Mouse (Mus musculus): ENCODE data around the gene Ltk. TPM values are rescaled to one million over a fixed set of nuclear protein-coding genes. Genes with fewer than 3 reads are reported as not detected.

Gene Ltk
- polyA plus RNA-seq, 1 experiment from 2014 or later = 14.5 TPM

DNA sequence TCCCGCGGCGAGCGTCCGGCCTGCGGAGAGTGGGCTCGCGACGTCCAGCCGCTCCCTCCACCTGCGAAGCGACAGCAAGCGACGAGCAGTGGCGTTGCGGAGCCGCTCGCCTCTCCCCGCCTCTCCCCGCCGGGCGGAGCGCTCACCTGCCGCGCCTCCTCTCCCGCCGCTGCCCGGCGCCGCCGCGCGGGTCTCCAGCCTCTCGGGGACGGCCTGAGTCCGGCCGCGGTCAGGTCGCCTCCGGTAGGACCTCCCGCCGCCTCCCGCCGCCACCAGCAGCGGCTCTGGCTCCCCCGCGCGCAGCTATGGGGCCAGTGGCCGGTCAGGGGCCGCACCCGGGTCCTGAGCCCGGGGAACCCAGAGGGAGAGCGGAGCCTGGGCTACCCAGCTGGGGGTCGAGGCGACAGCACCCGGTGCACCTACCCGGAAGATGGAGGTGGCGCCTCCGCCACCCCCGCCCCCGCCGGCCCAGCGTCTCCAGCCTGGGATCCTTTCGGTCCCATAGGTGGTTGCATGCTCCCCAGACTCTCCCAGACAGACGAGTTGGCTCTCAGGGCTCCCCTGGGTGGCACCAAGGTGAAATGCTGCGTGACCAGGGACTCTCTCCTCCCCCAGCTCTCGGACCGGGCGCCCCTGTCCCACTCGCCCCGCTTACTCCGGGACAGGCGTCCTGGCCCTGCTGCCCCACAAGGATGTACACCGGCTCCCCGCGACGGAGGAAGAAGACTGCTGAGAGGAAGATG is 2.0 kb downstream of the Ltk start:
- ATAC-seq = peak; percentile 42
- no peak for TF ChIP-seq CTCF (IDR thresholded peaks at IDR 0.05)
- in situ Hi-C loops (cut with MboI; ENCODE audit: low pct_unique_long_range_greater_than_20kb) = no loop called here
- ChIA-PET POLR2A (no interaction called here), CTCF (no interaction called here)
- DNase-seq (ENCODE audit: low read depth, low spot score) = no peak
- H3K27me3 ChIP-seq = no peaks in the 10 kb centered on the region

DNA sequence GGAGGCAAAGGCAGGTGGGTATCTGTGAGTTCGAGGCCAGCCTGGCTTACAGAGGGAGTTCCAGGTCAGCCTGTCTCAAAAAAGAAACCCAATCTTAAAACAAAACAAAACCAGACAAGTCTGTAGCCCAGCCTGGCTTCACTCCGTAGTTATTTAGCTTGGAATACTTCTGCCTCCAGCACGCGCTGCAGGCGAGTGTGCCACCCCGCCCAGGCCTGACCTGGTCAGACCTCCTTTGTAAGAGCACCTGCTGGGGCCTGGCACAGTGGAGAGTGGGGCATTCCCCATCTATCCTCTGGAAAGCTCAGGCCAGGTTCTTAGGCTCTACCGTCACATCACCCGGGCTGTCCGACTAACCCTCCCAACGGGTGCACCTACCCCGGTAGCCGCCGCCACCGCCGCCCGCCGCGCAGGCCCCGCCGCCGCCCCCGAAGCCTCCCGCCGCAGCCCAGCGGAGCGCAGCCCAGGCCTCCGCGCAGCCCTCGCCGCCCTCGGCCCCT is 2.6 kb downstream of the Ltk start:
- CTCF ChIA-PET = no interaction called here
- DNase-seq (ENCODE audit: low read depth, low spot score) = no peak
- peak; percentile 17 for ATAC-seq
- in situ Hi-C loops (cut with MboI; ENCODE audit: low pct_unique_long_range_greater_than_20kb) = no loop called here
- no peaks in the 10 kb centered on the region for H3K27me3 ChIP-seq
- TF ChIP-seq CTCF (IDR thresholded peaks at IDR 0.05) = no peak
- POLR2A ChIA-PET = no interaction called here

DNA sequence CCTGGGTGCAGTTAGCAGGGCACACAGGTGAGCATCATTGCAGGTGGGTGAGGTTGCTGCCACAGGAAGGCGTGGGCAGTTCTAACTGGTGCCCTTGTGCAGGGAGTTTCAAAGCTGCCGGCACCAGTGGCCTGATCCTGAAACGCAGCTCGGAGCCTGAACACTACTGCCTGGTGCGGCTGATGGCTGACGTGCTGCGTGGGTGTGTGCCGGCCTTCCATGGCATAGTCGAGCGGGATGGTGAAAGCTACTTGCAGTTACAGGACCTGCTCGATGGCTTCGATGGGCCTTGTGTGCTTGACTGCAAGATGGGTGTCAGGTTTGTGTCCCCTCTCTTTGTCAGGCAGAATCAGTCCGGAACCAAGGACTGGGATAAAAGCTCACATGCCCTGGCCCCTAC is 11.0 kb downstream of the Ltk start:
- TF ChIP-seq CTCF (IDR thresholded peaks at IDR 0.05) = no peak
- ATAC-seq (no peak), DNase-seq (ENCODE audit: low read depth, low spot score) (no peak)
- H3K27me3 ChIP-seq = no peaks in the 10 kb centered on the region
- in situ Hi-C loops (cut with MboI; ENCODE audit: low pct_unique_long_range_greater_than_20kb) = no loop called here
- ChIA-PET POLR2A (no interaction called here), CTCF (no interaction called here)

DNA sequence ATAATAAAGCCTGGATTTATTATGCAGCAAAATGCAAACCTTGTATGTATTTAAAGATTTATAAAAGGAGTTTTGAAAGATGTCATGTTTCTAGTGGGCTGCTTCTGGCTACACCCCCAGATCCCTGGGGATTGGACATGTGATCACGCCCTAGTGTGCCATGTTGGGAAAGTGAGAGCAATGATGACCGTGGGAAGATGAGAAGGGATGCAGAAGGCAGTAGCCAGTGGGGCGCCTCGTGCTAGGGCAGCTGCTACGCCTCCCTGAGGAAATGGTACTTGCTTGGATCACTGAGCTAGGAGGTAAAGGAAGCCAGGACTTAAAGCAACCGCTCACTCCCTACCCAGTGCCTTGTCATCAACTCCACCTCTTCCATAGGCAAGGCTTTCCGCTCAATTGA is 12.7 kb downstream of the Ltk start:
- ATAC-seq (no peak), DNase-seq (ENCODE audit: low read depth, low spot score) (no peak)
- TF ChIP-seq CTCF (IDR thresholded peaks at IDR 0.05) = no peak
- in situ Hi-C loops (cut with MboI; ENCODE audit: low pct_unique_long_range_greater_than_20kb) = no loop called here
- ChIA-PET POLR2A (no interaction called here), CTCF (no interaction called here)
- H3K27me3 ChIP-seq = peaks cover 10% of the 10 kb centered on the region

DNA sequence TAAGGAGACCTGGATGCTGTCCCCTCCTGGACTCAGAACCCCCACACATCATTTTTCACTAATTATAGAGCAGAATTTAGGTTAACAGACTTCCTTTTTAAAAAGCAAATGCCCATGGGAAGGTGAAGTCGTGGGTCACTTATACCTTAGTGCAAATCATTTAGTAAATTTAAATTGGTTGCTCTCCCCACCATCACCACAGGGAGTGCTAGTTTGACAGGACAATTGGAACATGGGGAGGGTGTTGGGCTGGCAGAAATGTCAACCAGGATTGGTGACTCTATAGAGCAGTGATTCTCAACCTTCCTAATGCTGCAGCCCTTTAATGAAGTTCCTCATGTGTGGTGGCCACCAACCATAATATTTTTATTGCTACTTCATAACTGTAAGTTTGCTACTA is 14.9 kb downstream of the Ltk start:
- DNase-seq (ENCODE audit: low read depth, low spot score) (no peak), ATAC-seq (no peak)
- ChIA-PET CTCF (no interaction called here), POLR2A (no interaction called here)
- peaks cover 10% of the 10 kb centered on the region for H3K27me3 ChIP-seq
- TF ChIP-seq CTCF (IDR thresholded peaks at IDR 0.05) = no peak
- in situ Hi-C loops (cut with MboI; ENCODE audit: low pct_unique_long_range_greater_than_20kb) = no loop called here

- in situ Hi-C loops (cut with MboI; ENCODE audit: low pct_unique_long_range_greater_than_20kb) = no loop called here
- ATAC-seq (no peak), DNase-seq (ENCODE audit: low read depth, low spot score) (no peak)
- POLR2A ChIA-PET = no interaction called here
- no peak for TF ChIP-seq CTCF (IDR thresholded peaks at IDR 0.05)
- H3K27me3 ChIP-seq = peaks cover 10% of the 10 kb centered on the region
- CTCF ChIA-PET = no interaction called here
These were observed 15.8 kb downstream of the Ltk start for GRCm38 (mm10) chr2:119744163-119745111.

DNA sequence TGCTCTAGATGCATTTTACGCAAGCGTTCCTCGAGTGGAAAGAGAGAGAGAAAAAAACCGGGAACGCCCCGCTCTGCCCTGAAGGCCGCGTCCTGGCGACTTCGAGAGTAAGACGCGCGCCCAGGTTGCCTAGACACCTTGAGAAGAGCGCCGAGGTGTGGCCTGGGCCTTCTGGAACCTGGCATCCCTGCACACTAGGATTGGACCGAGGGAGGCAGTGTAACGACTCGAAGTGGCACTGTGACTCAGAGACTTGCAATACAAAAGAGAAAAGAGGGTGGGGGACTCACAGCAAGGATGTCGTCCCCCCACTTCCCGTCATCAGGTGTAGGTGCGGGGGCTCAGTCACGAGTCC is 16.4 kb downstream of the Ltk start:
- H3K27me3 ChIP-seq = peaks cover 10% of the 10 kb centered on the region
- in situ Hi-C loops (cut with MboI; ENCODE audit: low pct_unique_long_range_greater_than_20kb) = no loop called here
- TF ChIP-seq CTCF (IDR thresholded peaks at IDR 0.05) = no peak
- DNase-seq (ENCODE audit: low read depth, low spot score) (no peak), ATAC-seq (no peak)
- ChIA-PET POLR2A (no interaction called here), CTCF (interaction anchor here (0.9 kb wide), 1 partner anchor 12 kb away, joined by 3 read pairs; no protein-coding TSS in a partner anchor)

- in situ Hi-C loops (cut with MboI; ENCODE audit: low pct_unique_long_range_greater_than_20kb) = no loop called here
- POLR2A ChIA-PET = no interaction called here
These were observed 16.9 kb downstream of the Ltk start for GRCm38 (mm10) chr2:119743176-119743807.

GRCm38 (mm10) chr2:119742461-119743175 is 17.6 kb downstream of the Ltk start:
- peak; percentile 22 for ATAC-seq
- CTCF ChIA-PET = interaction anchor here (0.9 kb wide), 1 partner anchor 13 kb away, joined by 3 read pairs; no protein-coding TSS in a partner anchor
- DNase-seq (ENCODE audit: low read depth, low spot score) = no peak
- in situ Hi-C loops (cut with MboI; ENCODE audit: low pct_unique_long_range_greater_than_20kb) = no loop called here
- peaks cover 10% of the 10 kb centered on the region for H3K27me3 ChIP-seq
- POLR2A ChIA-PET = interaction anchor here (0.6 kb wide), 1 partner anchor 450 kb away, joined by 4 read pairs; no protein-coding TSS in a partner anchor
- TF ChIP-seq CTCF (IDR thresholded peaks at IDR 0.05) = no peak

More at GRCm38 (mm10) chr2:119743176-119743807, 16.9 kb downstream of the Ltk start:
- no peak for TF ChIP-seq CTCF (IDR thresholded peaks at IDR 0.05)
- H3K27me3 ChIP-seq = peaks cover 10% of the 10 kb centered on the region
- ATAC-seq (no peak), DNase-seq (ENCODE audit: low read depth, low spot score) (no peak)
- CTCF ChIA-PET = interaction anchor here (0.9 kb wide), 1 partner anchor 12 kb away, joined by 3 read pairs; no protein-coding TSS in a partner anchor
